Mouse (Mus musculus) bone marrow macrophage, adult 2 months (primary cell): ENCODE results near the gene Banp.

Source experiments
- CTCF ChIP-seq: IDR thresholded peaks from 2 replicates; pipeline ENCODE4 v1.5.1; 2012; ENCODE audit warnings: low read depth, mild to moderate bottlenecking, low read length, moderate library complexity
- POLR2A ChIP-seq: IDR thresholded peaks from 2 replicates; pipeline ENCODE4 v1.6.1; 2012; ENCODE audit warnings: mild to moderate bottlenecking, low read depth, low read length, borderline replicate concordance

- no peak for TF ChIP-seq CTCF
- no peak for TF ChIP-seq POLR2A
Measured at GRCm38 (mm10) chr8:122071193-122071592, 121.6 kb downstream of the Banp start.
